In the genomic region with DNA sequence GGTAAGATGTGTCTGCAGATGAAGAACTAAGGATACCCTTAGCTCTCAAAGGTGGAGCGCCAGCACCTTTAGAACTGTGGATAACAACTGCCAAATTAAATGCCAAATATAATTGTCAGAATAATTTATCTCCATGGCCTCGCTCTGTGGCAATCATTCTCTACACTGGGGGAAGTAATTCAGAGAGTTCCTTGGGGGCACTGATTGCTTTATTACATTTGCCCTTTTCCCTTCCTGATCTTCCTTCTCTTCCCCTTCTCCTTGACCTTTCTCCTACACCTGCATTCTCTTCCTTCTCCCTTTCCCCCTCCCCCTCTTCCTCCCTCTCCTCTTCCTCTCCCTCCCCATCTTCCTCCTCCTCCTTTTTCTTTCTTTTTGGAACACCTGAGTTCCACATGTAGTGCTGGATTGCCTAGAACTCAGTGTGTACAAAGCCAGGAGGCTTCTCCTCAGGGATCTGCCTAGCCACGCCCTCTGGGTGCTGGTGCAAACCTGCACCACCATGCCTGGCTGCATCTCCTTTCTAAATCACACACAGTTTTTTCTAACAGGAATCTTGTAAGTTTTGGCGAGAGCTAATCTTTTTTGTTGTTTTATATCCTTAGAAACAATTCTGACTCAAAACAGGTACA, we compare ENCODE assay signal across 13 mouse cellular contexts.
"Had no signal": no experiment of that assay in that cellular context is flagged by ENCODE, and none has a peak within 500 bp of the region (broad histone marks: within the 10 kb centered on the region; RNA-seq: fewer than 3 reads in every experiment).

No protein-coding gene starts in this region.

- H3K9ac ChIP-seq: kidney, embryonic 15.5 days; midbrain, embryonic 12.5 days; neural tube, embryonic 13.5 days; stomach, embryonic 15.5 days had no signal

- H3K4me3 ChIP-seq: kidney, embryonic 15.5 days; limb, embryonic 10.5 days; midbrain, embryonic 12.5 days; neural tube, embryonic 13.5 days; stomach, embryonic 15.5 days had no signal

- DNase-seq: kidney, adult 18-20 months; kidney, postnatal 25 days; lung, adult 18-20 months; retina, postnatal 1 day; right cerebral cortex, postnatal 4 days; thymus, adult 2 months; thymus, postnatal 25 days had no signal

- H3K9me3 ChIP-seq: kidney, embryonic 15.5 days; limb, embryonic 10.5 days; midbrain, embryonic 12.5 days; neural tube, embryonic 13.5 days; stomach, embryonic 15.5 days had no signal

- H3K4me1 ChIP-seq: limb, embryonic 10.5 days; midbrain, embryonic 12.5 days had no signal

- H3K36me3 ChIP-seq: kidney, embryonic 15.5 days; limb, embryonic 10.5 days; midbrain, embryonic 12.5 days; neural tube, embryonic 13.5 days; stomach, embryonic 15.5 days had no signal

- H3K27me3 ChIP-seq: kidney, embryonic 15.5 days; midbrain, embryonic 12.5 days; neural tube, embryonic 13.5 days; stomach, embryonic 15.5 days had no signal

- H3K4me2 ChIP-seq: kidney, embryonic 15.5 days; midbrain, embryonic 12.5 days; neural tube, embryonic 13.5 days; stomach, embryonic 15.5 days had no signal

- ATAC-seq: midbrain, embryonic 16.5 days had no signal

- H3K27ac ChIP-seq: kidney, embryonic 15.5 days; limb, embryonic 10.5 days; midbrain, embryonic 12.5 days; neural tube, embryonic 13.5 days had no signal
